Mouse (Mus musculus) left cerebral cortex, adult 9 months (tissue): ENCODE data around the gene Cox4i2.

ENCODE experiments used
- DNase-seq, 2 experiments: peaks; one replicate each; pipeline ENCODE4 v3.0.0; 2022; ENCODE audit warnings: low spot score in 2 of 2

Gene Cox4i2

DNA sequence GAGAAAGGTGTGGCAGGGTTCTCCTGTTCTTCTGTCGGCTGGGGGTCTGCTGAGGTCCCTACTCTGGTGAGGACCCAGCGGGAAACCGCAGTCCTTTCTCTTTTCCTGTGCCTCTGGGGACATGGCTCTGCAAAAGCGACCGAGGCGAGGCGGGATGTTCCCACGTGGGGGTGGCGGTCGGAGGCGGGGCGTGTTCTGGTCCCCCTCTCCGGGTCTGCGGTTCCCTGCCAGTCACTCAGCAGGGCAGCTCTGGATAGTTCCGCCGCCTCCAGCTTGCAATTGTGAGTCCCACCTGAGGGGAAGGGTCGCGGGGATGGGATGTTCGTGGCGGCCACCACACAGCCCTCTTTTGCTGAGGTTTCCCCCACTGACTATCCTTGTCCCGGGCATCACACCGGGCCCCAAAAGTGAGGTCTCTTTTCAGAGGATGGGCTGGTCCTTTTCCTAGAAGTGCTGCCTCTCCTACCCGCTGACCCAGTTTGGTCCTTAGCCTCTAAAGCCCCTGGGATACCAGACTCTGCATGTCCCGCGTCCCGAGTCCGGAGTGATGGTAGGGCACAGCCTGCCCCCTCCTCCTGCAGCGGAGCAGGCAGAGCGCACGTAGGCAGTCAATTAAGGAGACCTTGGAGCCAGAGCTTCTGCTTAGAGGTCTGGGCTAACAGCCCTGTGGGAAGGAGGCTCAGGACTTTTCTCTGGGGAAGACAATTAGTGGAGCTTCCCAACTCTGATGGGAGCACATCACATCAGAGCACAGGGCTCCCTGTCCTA, at the start of gene Cox4i2:
Cox4i2 (plus strand) TSS at position 230 of the 768 bp plus-strand sequence.
- no peak for DNase-seq

DNA sequence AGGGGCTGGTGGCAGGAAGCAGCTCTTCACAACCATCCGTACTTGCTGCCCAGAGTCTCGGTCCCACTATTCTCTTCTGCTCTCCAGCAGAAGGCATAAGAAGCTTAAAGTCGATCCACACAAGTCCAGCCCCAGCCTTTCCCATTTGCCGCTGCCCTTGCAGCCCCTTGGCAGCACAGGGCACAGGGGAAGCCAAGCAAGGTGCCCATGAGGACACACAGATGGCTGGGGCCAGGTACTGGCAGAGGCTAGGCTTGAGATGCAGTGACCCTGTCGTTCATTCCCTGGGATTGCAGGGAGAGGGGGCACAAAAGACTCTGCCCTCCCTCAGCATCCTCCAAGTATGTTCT, 49.7 kb upstream of the Cox4i2 start:
- no peak for DNase-seq

DNA sequence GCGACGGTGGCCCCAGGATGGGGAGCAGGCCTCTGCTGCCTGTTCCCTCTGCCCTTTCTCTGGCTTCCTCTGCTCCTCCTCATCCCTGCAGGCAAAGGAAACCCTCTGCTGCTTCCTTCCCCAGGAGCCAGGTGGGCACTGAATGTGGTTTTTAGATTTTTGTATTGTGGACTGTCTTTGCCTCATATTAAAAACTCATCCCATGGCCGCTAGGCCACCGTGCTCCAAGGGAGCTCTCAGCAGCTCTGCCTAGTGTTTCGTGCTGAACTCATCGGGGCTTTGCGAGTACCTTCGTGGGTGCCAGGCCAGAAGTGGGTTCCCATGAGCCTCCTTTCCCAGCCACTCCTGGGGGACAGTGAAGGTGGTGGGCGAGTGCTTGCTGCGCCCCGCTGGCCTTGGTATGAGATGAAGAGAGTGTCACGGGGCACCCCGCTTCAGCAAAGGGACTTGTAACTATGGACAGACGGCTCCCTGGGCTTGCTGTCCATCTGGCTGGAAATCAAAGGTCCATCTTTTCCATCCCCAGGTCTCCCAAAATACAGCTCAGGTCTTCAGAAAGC, 49.1 kb upstream of the Cox4i2 start:
- DNase-seq = no peak

DNA sequence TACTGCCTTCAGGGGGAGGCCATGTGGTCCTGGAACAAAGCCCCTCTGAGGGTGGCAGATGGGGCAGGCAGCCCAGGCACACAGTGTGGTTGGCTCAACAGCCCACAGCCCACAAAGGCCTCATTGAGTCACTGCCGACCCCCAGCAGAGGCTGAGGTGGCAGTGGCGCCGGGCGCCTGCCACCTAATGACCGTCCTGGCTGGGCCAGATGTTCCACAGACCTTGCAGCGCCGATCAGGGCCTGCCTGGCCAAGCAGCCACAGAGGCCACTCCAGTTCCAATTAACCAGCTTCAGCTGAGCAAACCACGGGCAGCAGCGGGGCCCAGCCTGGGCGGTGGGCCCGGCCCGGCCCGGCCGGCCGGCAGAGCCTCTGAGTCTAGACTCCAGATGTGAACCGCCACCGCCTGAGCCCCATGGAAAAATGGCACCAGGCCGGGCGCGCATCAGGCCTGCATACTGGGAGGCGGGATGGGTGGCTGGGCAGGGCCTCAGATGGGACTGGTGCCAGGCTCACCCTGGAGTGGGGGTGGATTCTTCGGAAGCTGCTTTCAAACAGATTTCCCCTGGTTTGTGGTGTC, 47.9 kb upstream of the Cox4i2 start:
- peak in 1 of 2 experiments; percentile 51 for DNase-seq

DNA sequence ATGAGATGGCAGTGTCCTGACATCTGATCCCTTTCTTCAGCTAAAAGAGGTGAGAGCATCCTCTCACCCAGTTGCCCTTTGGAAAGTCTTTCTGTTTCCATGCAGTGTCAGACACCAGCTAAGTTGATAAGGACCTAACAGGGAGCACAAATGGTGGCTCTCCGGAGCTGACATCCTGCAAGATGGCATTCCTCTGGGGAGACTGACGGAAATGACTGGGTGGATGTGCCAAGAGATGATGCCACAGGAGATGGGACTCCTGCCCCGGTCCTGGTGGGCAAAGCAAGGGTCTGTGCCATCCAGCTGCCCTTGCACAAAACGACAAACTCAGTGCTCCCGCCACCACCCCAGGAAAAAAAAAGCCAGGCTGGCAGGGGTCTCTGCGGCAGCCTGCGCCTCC, 46.8 kb upstream of the Cox4i2 start:
- no peak for DNase-seq

DNA sequence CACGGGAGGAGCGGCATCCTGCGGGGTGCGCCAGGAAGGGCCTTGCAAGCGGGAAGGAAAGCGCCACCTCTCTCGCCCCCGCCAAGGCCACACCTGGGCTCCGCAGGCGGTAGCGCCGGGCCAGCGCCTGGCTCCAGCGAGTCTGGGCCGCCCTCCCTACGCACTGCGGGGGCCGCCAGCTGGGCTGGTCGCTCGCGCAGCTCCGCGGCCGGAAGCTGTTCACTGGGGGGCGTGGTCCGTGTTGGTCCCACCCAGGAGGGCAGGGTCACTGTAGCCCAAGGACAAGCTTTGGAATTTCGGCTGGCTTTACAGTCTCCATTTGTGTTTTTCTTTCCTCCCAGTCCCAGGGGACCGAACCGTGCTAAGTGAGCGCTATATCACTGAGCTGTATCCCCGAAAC, 46.3 kb upstream of the Cox4i2 start:
- DNase-seq = peak in 1 of 2 experiments; percentile 79

DNA sequence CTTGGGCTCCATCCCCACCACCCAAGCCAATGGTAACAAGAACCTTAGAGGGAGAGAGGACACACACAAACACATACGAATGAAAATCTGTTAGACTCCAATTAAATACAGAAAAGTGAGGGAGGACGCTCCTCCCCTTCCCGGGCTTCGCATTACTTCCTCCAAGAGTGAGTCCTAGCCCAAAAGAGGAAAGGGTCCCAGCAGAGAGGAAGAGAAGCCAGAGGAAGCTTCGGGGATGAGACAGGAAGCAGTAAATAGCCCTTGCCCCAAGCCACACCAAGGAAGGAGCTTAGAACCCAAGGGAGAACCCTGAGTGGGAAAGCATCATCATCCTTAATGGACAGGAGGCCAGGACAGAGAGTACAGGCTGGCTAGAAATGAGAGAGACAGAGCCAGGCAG, 44.9 kb upstream of the Cox4i2 start:
- DNase-seq = no peak

DNA sequence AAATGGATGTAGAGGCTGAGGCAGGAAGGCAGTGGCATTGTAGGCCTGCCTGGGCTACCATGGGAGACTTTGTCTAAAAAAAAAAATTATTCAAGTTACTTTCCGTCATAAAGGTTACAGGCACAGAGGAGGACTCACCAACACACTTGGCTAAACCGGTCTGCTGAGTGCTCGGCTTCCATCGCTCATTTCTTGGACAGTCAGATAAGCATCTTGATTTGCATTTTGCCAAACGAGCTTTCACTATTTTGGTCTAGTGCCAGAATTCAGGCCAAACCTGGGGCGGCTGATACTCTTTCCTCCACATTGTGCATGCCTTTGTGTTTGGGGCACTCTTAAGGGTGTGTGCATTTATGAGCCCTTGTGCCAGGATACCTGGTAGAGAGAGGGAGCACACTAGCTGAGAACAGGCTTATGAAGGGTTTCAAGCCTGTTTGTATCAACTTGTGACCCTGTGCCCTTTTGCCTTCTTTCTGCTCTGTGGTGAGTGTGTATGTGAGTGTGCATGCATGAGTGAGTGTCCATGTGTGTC, 37.7 kb upstream of the Cox4i2 start:
- DNase-seq = no peak

DNA sequence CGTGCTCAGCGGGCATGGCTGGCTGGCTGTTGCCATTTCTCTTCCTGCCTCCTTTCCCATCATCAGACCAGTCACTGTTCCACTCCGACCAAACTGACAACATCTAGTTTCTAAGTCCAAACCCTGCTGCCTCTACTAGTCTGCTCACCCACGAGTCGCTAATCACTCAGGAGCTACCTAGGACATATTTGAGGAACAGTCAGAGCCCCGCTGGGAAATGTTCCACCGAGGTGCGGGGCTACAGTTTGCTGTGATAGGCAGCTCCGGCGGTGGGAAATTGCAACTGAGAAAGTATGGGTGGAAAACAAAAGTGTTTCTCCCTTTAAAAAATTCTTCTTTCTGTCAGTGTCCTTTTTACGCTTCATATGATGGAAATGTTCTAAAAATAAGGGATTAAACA, 36.3 kb upstream of the Cox4i2 start:
- DNase-seq = no peak

DNA sequence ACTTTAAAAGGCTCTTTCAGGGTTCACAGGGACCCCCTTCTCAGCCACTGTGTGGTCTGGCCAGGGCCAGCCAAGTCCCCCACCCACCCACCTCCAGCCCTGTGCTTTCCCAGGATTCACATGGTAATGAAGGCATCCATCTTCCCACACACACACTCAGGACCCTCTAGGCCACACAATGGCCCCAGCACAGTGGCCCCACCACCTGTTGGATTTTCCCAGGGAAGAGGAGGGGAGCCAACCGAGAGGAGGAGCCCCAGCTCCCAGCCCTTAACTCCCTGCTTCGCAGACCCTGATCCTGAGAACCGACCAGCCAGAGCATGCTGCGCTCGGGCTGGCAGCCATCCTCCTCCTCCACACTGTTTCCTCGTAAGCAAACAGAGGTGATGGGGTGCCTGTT, 35.9 kb upstream of the Cox4i2 start:
- no peak for DNase-seq

DNA sequence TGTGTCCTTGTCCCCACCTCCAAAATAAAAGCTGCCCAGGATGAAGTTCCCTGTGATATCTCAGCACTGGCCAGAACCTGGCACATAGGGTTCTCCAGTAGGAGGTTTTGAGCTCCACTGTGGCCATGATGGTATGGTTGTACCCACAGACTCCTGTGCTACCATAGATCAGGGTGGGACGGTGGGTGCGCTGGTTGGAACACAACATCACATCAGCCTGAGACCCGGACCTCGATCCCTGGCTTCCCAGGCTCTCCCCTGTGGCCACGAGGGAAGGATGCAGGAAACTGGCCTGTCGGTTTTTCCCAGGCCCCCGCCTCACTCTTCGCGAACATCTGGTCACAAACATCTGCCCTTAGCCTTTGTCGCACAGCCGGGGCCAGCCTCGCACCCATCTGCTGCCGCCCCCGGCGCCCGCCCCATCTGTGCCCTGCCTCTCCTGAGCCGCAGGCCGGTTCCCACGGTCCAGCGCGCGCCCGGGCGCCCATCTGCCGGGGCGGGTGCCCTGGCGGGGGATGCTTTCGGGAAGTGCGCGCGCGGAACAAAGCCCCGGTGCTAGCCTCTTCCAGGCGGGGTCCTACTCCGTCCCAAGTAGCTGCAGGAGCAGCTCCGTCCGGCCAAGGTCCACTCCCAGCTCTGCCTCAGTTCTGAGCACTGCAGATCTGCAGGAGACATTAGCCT, 30.2 kb upstream of the Cox4i2 start:
- DNase-seq = no peak

DNA sequence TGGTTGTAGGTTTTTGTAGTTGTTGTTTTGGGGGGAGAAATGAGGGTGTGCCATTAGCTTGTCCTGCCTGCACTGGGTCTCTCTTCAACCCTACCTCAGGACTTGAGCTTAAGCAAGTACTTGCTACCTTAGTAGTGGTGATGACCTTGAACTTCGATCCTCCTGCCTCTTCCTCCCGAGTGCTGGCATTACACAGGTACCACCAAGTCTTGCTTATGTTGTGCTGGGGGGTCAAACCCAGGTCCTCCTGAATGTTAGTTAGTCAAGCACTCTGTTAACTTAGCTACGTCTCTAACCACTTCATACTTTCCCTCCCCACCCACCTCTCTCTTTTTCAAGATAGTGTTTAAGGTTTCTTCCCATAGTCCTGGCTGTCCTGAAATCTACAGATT, 29.6 kb upstream of the Cox4i2 start:
- DNase-seq = no peak

DNA sequence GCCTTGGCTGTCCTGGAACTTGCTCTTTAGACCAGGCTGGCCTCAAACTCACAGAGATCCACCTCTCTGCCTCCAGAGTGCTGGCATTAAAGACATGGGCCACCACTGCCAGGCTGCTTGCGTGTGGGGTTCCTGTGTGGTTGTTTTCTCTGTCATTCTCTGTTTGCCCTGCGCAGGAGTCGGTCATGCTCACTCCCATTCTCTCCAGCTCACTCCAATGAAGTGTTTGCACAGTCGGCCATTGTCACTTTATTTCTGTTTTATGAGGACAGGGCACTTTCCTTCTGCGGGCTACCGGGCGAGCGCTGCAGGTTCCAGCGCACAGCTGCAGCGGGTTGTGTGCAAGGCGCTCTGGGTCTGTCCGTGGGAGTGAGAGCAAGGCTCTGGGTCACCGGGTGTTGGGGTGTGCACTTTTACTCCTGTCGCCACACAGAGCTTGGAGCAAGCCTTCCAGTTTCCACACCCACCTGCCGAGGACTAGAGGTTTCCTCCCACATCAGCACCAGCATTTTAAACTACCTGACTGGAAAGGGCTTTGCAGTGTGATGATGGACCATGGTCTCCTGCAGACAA, 28.7 kb upstream of the Cox4i2 start:
- DNase-seq = no peak

DNA sequence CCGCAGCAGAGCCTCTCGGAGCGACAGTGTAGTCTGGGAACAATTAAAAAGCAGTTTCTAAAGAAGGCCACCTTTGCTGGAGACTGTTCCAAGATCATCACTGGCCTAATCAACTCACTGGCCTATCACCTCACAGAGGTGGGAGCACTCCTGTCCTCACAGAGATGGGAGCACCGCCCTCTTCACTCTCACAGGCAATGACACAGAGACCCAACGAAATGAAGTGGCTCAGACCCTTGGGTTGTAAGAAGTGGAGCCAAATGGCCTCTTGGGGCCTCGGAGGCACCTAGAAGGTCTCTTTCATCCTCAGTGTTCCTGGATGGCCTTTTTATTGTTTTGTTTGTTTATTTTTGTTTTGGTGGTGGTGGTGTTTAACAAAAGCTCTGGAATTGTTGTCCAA, 27.8 kb upstream of the Cox4i2 start:
- no peak for DNase-seq

DNA sequence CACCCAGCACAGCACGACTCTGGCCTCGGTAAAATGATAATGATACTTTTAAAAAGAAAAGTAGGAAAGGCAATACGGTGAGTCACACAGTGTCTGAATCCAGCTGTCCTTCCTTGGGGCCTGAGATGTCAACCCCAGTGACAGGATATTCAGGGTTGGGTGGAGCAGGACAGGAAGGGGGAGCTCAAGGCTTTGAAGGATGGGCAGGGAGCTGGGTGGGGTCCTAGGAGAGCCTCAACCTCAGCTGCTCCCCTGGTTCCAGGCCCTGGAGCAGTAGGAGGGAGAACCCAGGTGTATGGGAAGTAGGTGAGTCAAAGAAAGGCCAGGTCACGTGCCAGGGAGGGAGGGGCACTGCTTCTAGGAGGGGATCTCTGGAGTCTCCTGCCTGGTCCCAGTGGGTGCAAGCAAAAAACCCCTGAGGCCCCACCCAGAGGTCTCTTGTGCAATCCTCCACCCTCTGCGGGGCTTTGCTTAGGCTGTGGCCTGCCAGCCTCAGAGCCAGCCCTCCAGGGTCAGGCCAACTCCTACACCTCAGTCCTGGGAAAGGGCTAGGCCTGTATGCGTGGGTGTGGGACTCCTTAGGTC, 27.1 kb upstream of the Cox4i2 start:
- no peak for DNase-seq

DNA sequence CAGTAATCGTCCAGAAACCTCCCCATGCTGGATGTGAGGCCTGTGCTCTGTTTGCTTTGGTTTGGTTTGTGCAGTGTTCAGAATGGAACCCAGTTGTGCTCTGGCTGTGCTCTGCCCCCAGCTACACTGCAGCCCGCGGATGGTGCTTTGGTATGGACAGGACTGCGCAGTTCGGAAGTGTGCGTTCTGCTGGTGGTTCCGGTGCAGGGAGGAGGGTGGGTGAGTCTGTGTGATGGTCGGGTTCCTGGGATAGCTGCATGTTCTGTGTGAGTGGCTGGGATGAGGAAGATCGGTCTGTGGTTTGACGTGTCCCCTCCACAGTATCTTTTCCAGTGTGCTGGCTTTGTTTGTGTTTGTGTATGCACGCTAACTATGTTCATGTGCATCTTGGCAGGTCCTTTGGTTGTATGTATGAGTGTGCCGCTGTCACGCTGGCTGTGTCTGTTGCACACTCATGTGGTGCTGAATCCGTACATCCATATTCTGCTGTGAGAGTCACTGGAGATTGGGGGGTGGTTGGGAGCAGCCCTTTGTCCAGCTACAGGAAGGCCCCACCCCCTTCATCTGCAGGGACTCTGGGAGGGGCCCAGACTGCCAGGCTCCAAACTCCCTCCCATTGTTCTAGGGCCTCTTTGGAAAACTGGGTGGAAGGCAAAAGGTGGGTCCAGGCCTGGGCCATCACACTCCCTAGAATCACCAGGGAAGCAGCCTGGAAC, 26.0 kb upstream of the Cox4i2 start:
- DNase-seq = no peak

DNA sequence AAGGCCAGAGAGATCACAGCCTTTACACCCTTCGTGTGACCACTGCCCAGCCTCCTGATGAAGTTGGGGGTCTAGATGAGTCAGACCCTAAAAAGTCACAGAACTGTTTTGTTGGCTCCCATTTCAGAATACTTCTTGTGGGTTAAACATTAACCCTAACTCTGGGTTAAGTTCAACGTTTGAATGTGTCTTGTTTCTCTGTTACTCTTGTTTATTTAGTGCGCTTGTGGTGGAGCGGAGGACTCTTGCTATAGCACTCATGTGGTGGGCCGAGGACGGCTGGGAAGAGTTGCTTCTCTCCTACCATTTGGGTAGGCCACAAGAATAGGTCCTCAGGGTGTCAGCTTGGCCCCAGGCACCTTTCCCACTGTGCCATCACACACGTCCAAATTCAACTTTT, 25.4 kb upstream of the Cox4i2 start:
- no peak for DNase-seq

DNA sequence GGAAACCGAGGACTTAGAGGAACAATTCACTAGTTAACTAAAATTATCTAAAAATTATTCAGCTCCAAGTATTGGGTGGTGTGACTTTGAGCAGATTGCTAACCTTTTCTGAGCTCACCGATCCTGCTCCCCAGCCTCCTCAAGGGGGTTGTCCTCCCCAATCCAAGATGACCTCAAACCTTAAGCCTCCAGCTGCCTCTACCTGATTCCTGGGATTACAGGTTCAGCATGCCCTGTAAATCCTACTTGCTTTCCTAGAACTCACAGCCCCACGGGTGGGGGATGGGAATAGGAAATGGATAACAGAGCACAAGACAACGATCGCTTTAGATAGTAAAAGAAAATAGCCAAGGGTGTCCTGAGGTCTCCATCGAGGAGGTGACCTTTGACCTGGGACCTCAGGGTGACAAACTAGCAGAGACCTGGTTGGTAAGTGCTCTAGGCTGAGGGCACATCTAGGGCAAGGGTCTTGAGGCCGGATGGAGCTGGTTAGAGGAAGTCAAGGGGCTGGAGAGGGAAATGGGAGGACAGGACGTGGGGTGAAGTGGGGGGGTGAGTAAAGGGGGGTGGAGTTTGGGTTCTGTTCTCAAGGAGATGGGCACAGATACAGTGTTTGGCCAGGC, 24.8 kb upstream of the Cox4i2 start:
- no peak for DNase-seq

DNA sequence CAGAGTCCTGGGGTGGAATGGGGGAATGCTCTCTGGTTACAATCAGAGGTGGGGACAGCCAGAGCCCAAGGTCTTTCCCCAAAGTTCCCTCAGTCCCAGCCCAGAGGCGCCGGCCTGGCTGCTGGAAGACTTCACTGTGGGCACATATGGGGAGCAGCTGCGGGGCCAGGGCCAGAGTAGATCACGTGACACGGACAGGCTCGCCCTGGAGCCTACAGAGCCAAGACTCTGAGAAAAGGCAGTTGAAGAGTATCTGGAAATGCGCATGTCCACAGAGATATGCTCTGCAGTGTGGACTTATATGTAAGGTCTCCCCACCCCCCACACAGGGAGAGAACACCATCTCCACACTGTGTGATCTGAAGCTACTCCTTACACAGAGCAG, 24.3 kb upstream of the Cox4i2 start:
- DNase-seq = no peak

DNA sequence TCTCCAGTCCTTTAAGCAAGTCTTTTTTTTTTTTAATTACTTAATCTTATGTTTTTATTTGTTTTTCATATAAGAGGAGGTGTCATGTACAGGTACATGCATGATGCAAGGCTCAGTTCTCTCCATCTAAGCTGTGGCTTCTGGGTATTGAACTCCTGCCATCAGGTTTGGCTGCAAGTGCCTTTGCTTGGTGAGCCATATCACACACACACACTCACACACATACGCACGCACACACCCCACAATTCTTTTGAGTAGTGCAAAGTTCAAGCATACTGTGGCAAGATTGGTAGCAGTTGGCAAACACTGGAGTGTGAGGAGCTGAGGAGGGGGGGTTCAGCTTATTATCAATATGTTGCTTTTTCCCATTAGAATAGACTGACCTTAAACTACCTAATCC, 20.8 kb upstream of the Cox4i2 start:
- no peak for DNase-seq

DNA sequence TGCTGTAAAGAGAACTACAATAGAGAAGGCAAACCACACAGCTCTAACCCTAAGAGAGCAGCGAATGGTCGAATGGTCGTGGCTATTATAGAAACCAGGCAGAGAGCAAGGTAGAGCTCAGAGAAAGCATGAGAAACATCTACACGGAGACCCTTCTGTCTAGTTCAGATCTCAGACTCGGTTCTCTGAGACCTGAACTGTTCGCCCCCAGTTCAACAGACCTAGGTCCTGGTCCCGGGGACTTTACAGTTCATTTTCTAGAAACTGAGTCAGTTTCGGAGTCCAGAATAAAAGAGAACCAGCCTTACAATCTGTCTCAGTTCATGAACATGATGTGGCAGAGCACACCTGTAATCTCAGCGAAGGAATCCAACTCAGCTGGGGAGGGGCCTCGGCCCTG, 19.5 kb upstream of the Cox4i2 start:
- no peak for DNase-seq
